Mouse (Mus musculus) left cerebral cortex, adult 18-20 months (tissue): ENCODE measurements at regions not wholly inside any gene's neighbourhood (a gene's known extent, or its start where the extent isn't known, plus 50 kb on each side); places are given as distances from the start of the nearest gene placed in this dataset.

Experiments
- DNase-seq, 2 experiments: peaks; one replicate each; pipeline ENCODE4 v3.0.0; 2021 to 2022; ENCODE audit warnings: low spot score in 2 of 2, mixed read lengths in 1 of 2

- DNase-seq, result no peak
Measured at GRCm38 (mm10) chr5:64496853-64497252, 306.3 kb upstream of the Klf3 start.

GRCm38 (mm10) chr5:64498431-64498830, 304.8 kb upstream of the Klf3 start:
- no peak for DNase-seq

GRCm38 (mm10) chr5:64499131-64499530, 304.1 kb upstream of the Klf3 start:
- DNase-seq, result no peak

GRCm38 (mm10) chr5:64500413-64500812, 302.8 kb upstream of the Klf3 start:
- DNase-seq, result no peak

- no peak for DNase-seq
Measured at GRCm38 (mm10) chr5:64500866-64501265, 302.3 kb upstream of the Klf3 start.

GRCm38 (mm10) chr5:64501746-64502145, 301.4 kb upstream of the Klf3 start:
- no peak for DNase-seq

GRCm38 (mm10) chr5:64503514-64503913, 299.7 kb upstream of the Klf3 start:
- DNase-seq, result no peak

- no peak for DNase-seq
Measured at GRCm38 (mm10) chr5:64504507-64504906, 298.7 kb upstream of the Klf3 start.

GRCm38 (mm10) chr5:64505227-64505834, 297.9 kb upstream of the Klf3 start:
- peak; percentile 43 to 49 for DNase-seq

- peak; percentile 76 to 82 for DNase-seq
Measured at GRCm38 (mm10) chr5:64505835-64506600, 297.2 kb upstream of the Klf3 start.

- DNase-seq, result peak; percentile 33 to 42
Measured at GRCm38 (mm10) chr5:64508565-64508964, 294.6 kb upstream of the Klf3 start.

- peak; percentile 56 to 60 for DNase-seq
Measured at GRCm38 (mm10) chr5:64513155-64513945, 289.8 kb upstream of the Klf3 start.

GRCm38 (mm10) chr5:64516115-64516665, 287.0 kb upstream of the Klf3 start:
- DNase-seq, result no peak

- DNase-seq, result no peak
Measured at GRCm38 (mm10) chr5:64517241-64517640, 285.9 kb upstream of the Klf3 start.

- DNase-seq, result no peak
Measured at GRCm38 (mm10) chr5:64517835-64518234, 285.4 kb upstream of the Klf3 start.

- no peak for DNase-seq
Measured at GRCm38 (mm10) chr5:64519036-64519435, 284.2 kb upstream of the Klf3 start.

- no peak for DNase-seq
Measured at GRCm38 (mm10) chr5:64519731-64520130, 283.5 kb upstream of the Klf3 start.

- DNase-seq, result no peak
Measured at GRCm38 (mm10) chr5:64521401-64521800, 281.8 kb upstream of the Klf3 start.

- no peak for DNase-seq
Measured at GRCm38 (mm10) chr5:64521969-64522368, 281.2 kb upstream of the Klf3 start.

GRCm38 (mm10) chr5:64526521-64526920, 276.7 kb upstream of the Klf3 start:
- DNase-seq, result no peak

- no peak for DNase-seq
Measured at GRCm38 (mm10) chr5:64527962-64528361, 275.2 kb upstream of the Klf3 start.

- no peak for DNase-seq
Measured at GRCm38 (mm10) chr5:64534371-64534770, 268.8 kb upstream of the Klf3 start.
